Mouse (Mus musculus): ENCODE measurements around the gene Pcsk6.

The Pcsk6 gene

DNA sequence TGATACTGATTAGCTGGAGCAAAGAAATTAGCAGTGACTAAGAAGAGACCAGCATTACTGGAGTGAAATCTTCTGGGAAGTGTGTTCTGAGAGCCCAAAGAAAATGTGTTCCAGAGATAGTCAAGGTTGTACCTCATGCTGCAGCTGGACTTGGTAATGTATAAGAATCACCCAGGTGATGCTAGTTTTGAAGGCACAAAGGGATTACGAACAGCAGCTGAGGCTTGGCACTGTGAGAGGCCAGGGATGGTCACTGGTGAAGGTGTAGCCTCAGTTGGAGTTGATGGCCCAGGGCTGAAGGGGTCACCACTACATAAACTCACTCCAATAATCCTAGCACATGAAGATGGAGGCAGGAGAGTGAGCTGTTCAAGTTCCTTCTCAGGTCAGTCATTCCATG, 197.2 kb downstream of the Pcsk6 start, which contains the start of gene Snrpa1:
Gene Snrpa1, plus strand, starts transcription at position 301 of the 400 bp plus-strand sequence.
- DNase-seq: no peak

DNA sequence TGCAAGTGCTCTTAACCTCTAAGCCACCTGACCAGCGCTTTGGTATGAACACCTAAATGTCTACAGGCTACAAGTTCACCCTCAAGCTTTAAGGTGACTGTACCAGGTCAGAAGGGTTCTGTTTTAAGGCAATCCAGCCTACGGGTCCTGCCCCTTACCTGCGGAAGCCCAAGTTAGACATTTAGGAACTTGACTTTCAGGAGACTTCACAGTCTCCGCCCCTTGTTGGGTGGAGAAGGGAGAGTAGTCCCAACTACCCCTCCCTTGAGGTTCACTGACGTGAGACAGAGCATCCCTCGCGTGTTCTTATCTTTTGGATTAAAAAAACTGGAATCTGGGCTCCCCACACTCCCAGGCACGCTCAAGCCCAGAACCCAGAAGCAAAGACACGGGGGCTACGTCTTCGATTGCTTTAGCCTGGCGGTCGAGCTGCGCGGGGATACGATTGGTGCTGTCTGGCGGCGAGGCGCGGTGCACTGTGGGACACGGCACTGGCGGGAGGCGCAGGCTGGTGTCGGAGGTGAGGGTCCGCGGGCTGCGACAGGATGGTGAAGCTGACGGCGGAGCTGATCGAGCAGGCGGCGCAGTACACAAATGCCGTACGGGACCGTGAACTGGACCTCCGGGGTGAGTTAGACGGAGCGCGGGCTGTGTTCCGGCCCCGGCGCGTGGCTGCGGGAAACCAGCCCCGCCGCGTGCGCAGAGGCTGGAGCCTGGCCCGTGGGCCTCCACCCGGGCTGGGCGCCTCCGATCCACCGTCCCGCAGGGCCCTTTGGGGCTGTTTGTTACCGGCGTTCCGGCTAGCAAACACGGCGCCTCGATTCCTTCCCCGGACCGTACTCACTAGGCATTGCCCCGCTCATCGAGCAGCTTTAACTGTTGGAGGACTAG, 198.8 kb downstream of the Pcsk6 start:
- peak; percentile 91 to 94 for DNase-seq

GRCm38 (mm10) chr7:66061057-66061456, 199.5 kb downstream of the Pcsk6 start:
- DNase-seq: no peak

DNA sequence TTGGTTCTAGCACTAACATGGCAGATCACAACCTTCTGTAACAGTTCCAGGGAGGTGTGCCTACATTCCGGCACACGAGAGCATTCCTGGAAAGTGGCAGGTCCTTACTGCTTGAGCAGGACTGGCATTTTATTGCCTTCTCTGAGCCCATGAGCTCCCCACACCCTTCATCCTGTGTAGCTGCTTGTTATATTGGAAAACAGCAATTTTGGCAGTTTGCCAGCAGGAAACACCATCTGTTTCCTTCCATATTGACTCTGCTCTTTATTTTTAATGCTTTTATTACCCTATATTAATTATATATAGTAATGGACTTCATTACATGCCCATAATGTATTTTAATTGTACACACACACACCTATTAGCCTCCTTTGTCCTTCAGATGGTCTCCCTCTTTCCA, 214.9 kb downstream of the Pcsk6 start:
- peak in 1 of 2 experiments; percentile 22 for DNase-seq

- DNase-seq: peak; percentile 97 to 98
Measured at GRCm38 (mm10) chr7:66079364-66080230, 218.1 kb downstream of the Pcsk6 start, which contains the start of gene Selenos. TSS of gene Selenos (plus strand) at chr7:66079649.

- DNase-seq: no peak
Measured at GRCm38 (mm10) chr7:66080231-66080613, 218.7 kb downstream of the Pcsk6 start.

DNA sequence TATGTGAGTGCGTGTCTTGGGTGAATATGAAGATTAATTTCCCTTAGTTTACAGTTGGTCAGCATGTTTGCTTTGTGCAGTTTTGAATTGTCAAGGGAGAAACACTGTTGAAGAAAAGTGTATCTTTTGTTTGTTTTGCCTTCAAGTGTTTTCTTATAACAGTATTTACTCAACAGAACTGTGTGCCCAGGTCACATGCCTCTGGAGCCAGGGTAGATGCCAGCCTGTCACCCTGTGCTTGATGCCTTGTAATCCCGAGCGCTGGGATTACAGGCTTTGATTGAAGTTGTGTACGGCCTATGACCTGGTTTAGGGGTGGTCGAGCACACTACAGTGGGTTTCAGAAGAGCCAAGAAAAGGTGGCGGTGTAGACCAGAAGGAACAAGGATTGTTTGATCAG, 222.2 kb downstream of the Pcsk6 start:
- no peak for DNase-seq

DNA sequence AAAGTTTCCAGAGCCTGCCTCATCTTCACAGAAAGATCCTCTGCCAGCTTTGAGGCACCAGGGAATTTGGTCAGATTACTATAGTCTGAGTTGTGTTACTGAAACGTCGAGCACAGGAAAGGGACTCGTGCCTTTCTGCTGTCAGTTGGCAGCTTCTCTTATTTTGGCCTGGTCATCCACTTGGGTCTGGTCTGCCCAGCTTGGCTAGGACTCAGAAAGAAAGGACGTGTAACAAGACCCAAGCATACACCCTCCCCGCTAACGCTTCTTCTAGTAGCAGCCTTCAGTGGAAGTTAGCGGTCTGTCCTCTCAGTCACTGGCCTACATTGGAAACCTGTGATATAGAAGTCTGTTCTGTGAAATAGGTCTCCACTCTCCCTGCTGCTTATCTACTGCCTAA, 223.0 kb downstream of the Pcsk6 start:
- no peak for DNase-seq

- no peak for DNase-seq
Measured at GRCm38 (mm10) chr7:66087652-66088051, 226.1 kb downstream of the Pcsk6 start.

DNA sequence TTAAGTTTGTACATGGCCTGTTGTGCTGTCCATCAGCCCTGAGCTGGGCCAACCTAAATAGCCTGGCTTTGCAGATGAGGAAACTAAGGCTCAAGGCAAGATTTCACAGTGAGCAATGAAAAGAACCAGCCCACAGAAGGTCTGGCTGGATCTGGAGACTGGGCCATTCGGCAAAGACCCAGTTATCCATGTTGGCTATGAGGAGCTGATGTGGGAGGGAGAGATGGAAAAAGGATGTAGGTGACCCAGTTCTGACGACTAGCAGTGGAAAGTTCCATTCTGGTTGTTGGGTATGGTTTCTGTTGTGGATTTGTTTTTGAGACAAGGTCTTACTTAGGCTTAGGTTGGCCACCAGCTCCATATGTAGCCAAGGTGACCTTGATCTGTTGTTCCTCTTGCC, 226.5 kb downstream of the Pcsk6 start:
- DNase-seq: no peak

DNA sequence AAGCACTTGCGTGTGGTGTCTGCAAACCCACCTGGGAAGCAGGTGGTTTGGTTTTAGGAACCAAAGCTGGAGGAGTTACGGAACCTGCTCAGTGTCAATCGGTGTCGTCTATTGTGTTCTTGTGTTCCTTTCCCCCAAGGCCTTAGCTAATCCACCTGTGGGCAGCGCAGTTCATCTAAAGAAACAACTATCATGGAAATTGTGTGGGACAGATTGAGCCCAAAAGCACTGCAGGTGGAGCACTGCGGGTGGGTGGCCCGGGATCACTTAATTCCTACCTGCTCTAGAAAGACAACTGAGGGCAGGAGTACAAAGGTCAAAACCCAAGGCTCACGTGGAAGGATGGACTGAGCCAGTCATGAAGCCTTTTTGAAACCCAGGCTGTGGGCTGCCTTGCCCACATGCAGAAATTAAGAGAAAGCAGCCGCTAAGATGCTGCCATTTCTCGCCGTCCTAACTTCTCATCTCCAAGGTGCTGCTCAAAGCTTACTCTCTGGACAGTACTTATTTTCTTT, 229.2 kb downstream of the Pcsk6 start:
- peak; percentile 25 to 41 for DNase-seq

- no peak for DNase-seq
Measured at GRCm38 (mm10) chr7:66091553-66091952, 230.0 kb downstream of the Pcsk6 start.

GRCm38 (mm10) chr7:66092656-66093055, 231.1 kb downstream of the Pcsk6 start:
- DNase-seq: no peak

DNA sequence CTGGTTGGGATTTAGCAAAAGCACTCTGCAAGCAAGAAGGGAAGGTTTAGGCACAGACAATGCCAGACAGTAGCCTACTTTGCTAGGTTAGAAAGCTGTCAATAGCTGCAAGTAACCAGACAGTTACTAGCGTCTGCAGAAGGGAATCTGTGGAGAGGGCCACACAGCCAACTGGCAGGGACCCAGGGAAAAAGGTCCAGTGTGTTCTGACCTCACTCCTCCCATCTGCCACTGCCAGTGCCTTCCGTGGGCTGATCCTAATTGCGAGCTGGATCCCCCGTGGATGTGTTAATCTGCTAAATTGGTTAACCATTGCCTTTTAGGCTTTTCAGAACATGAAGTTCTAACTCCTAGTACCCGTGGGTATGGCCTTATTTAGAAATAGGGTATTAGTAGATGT, 232.6 kb downstream of the Pcsk6 start:
- DNase-seq: peak; percentile 39 to 50

- DNase-seq: no peak
Measured at GRCm38 (mm10) chr7:66098803-66099202, 237.3 kb downstream of the Pcsk6 start.

Data from kidney, postnatal 25 days (tissue).